Mouse (Mus musculus): ENCODE results near the gene Sumf1. TPM values are rescaled to one million over a fixed set of nuclear protein-coding genes. Genes with fewer than 3 reads are reported as not detected.
A peak's percentile ranks its signal among the peaks of the same experiment; 100 is the strongest.

Gene Sumf1
- polyA plus RNA-seq, 1 experiment from 2014 or later = 22.1 TPM

DNA sequence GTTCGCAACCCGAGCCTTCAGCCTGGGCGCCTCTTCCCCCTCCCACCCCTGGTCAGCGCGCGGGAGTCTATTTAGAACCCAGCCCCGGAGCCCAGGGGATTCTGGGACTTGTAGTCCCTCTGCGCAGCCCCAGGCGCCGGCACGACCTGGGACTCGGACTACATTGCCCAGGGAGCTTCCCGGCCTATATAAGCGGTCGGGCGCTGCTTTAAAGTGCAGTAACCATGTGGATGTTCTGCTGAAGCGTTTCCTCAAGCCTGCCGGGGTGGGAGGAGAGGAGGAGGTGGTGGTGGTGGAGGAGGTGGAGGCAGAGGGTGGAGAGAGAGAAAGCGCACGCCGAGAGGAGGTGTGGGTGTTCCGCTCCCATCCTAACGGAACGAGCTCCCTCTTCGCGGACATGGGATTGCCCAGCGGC is 27.5 kb upstream of the Sumf1 start, which contains the start of gene Itpr1:
Itpr1 (plus strand) TSS at position 216 of the 415 bp plus-strand sequence.
- Histone ChIP-seq H3K4me3 (ENCODE audit: low read length) (peak within 1 kb of the TSS; percentile 81), H3K36me3 (ENCODE audit: control insufficient read depth, insufficient read depth, low read length) (no peaks in the 10 kb centered on the region), H3K4me2 (ENCODE audit: low read depth, low read length) (peak within 1 kb of the TSS; percentile 83), H3K4me1 (ENCODE audit: control insufficient read depth, insufficient read depth, low read length) (peaks cover 8% of the 10 kb centered on the region), H3K9ac (ENCODE audit: low read depth, low read length) (peak within 1 kb of the TSS; percentile 75), H3K27me3 (replicated peaks; ENCODE audit: control insufficient read depth, insufficient read depth, low read length) (no peaks in the 10 kb centered on the region), H3K9me3 (ENCODE audit: control insufficient read depth, low read length) (no peaks in the 10 kb centered on the region), H3K27ac (ENCODE audit: low read length) (peak within 1 kb of the TSS; percentile 66)
- ATAC-seq = peak; percentile 100
- 0% methylated on average over 27 of the region's 27 CpGs for WGBS

GRCm38 (mm10) chr6:108211896-108212880 is 26.8 kb upstream of the Sumf1 start:
- Histone ChIP-seq H3K9ac (ENCODE audit: low read depth, low read length) (peak overlapping the region; percentile 65), H3K27ac (ENCODE audit: low read length) (peak overlapping the region; percentile 20; the same call in 1 of the 2 replicates), H3K4me1 (ENCODE audit: control insufficient read depth, insufficient read depth, low read length) (peaks cover 8% of the 10 kb centered on the region), H3K27me3 (replicated peaks; ENCODE audit: control insufficient read depth, insufficient read depth, low read length) (no peaks in the 10 kb centered on the region), H3K4me3 (ENCODE audit: low read length) (peak overlapping the region; percentile 81), H3K36me3 (ENCODE audit: control insufficient read depth, insufficient read depth, low read length) (no peaks in the 10 kb centered on the region), H3K9me3 (ENCODE audit: control insufficient read depth, low read length) (no peaks in the 10 kb centered on the region), H3K4me2 (ENCODE audit: low read depth, low read length) (peak overlapping the region; percentile 66)
- 5% methylated on average over 36 of the region's 36 CpGs for WGBS
- peak; percentile 10 for ATAC-seq

GRCm38 (mm10) chr6:108206914-108207566 is 21.7 kb upstream of the Sumf1 start:
- Histone ChIP-seq H3K36me3 (ENCODE audit: control insufficient read depth, insufficient read depth, low read length) (no peaks in the 10 kb centered on the region), H3K4me2 (ENCODE audit: low read depth, low read length) (no peak overlapping the region), H3K27me3 (replicated peaks; ENCODE audit: control insufficient read depth, insufficient read depth, low read length) (no peaks in the 10 kb centered on the region), H3K9ac (ENCODE audit: low read depth, low read length) (no peak overlapping the region), H3K27ac (ENCODE audit: low read length) (no peak overlapping the region), H3K9me3 (ENCODE audit: control insufficient read depth, low read length) (no peaks in the 10 kb centered on the region), H3K4me1 (ENCODE audit: control insufficient read depth, insufficient read depth, low read length) (peaks cover 5% of the 10 kb centered on the region; the same call in 1 of the 2 replicates), H3K4me3 (ENCODE audit: low read length) (no peak overlapping the region)
- ATAC-seq = no peak
- 78% methylated on average over 5 of the region's 5 CpGs for WGBS

GRCm38 (mm10) chr6:108206145-108206544 is 20.8 kb upstream of the Sumf1 start:
- H3K9me3 ChIP-seq (ENCODE audit: control insufficient read depth, low read length) = no peaks in the 10 kb centered on the region
- no peak overlapping the region for H3K9ac ChIP-seq (ENCODE audit: low read depth, low read length)
- ATAC-seq = no peak
- WGBS = 84% methylated on average over 4 of the region's 4 CpGs
- H3K36me3 ChIP-seq (ENCODE audit: control insufficient read depth, insufficient read depth, low read length) = no peaks in the 10 kb centered on the region
- no peaks in the 10 kb centered on the region for H3K27me3 ChIP-seq (replicated peaks; ENCODE audit: control insufficient read depth, insufficient read depth, low read length)
- H3K4me3 ChIP-seq (ENCODE audit: low read length) = no peak overlapping the region
- no peaks in the 10 kb centered on the region for H3K4me1 ChIP-seq (ENCODE audit: control insufficient read depth, insufficient read depth, low read length)
- H3K27ac ChIP-seq (ENCODE audit: low read length) = no peak overlapping the region
- no peak overlapping the region for H3K4me2 ChIP-seq (ENCODE audit: low read depth, low read length)

DNA sequence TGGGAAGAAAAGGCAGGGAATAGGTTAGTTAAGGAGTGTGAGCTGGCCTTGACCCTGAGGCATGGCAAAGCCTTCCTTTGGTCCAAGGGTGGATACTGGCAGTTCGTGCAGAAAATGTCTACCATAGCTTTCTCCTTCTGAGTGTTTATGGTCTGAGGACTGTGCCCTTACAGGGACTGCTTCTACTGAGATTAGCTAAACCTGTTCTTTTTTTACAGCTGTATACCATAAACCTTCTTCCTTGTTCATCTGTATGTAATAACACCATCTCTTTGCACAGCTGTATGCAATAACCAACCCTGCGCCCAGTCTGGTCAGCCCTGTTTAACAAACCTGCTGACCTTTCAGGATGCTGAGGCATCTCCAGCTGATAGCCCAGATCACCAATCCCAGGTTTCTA is 18.9 kb upstream of the Sumf1 start:
- Histone ChIP-seq H3K27ac (ENCODE audit: low read length) (no peak overlapping the region), H3K4me3 (ENCODE audit: low read length) (no peak overlapping the region), H3K9me3 (ENCODE audit: control insufficient read depth, low read length) (no peaks in the 10 kb centered on the region), H3K27me3 (replicated peaks; ENCODE audit: control insufficient read depth, insufficient read depth, low read length) (no peaks in the 10 kb centered on the region), H3K9ac (ENCODE audit: low read depth, low read length) (no peak overlapping the region), H3K4me1 (ENCODE audit: control insufficient read depth, insufficient read depth, low read length) (no peaks in the 10 kb centered on the region), H3K36me3 (ENCODE audit: control insufficient read depth, insufficient read depth, low read length) (no peaks in the 10 kb centered on the region), H3K4me2 (ENCODE audit: low read depth, low read length) (no peak overlapping the region)
- 77% methylated on average over 2 of the region's 2 CpGs for WGBS
- ATAC-seq = peak; percentile 62

DNA sequence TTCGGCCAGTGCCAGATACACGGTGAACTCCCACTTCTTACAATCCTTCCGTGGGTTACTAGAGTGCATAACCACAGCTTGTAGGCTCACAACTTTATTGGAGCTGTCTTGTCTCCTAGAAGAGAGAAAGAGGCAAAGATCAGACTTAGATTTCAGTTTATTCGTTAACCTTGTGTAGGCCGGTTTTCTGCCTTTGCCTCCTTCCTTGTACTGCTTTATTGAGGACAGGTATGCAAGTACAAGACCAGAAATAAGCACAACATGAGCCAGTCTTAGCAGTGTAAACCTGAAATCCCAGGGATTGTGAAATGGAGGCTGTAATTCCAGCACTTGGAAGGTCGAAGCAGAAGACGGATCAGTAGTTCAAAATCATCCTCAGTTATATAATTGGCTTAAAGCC is 12.9 kb upstream of the Sumf1 start:
- 89% methylated on average over 7 of the region's 7 CpGs for WGBS
- H3K36me3 ChIP-seq (ENCODE audit: control insufficient read depth, insufficient read depth, low read length) = no peaks in the 10 kb centered on the region
- no peaks in the 10 kb centered on the region for H3K27me3 ChIP-seq (replicated peaks; ENCODE audit: control insufficient read depth, insufficient read depth, low read length)
- H3K9ac ChIP-seq (ENCODE audit: low read depth, low read length) = no peak overlapping the region
- no peak overlapping the region for H3K27ac ChIP-seq (ENCODE audit: low read length)
- no peaks in the 10 kb centered on the region for H3K4me1 ChIP-seq (ENCODE audit: control insufficient read depth, insufficient read depth, low read length)
- ATAC-seq = no peak
- no peak overlapping the region for H3K4me2 ChIP-seq (ENCODE audit: low read depth, low read length)
- no peaks in the 10 kb centered on the region for H3K9me3 ChIP-seq (ENCODE audit: control insufficient read depth, low read length)
- H3K4me3 ChIP-seq (ENCODE audit: low read length) = no peak overlapping the region

GRCm38 (mm10) chr6:108197117-108197516 is 11.7 kb upstream of the Sumf1 start:
- H3K27ac ChIP-seq (ENCODE audit: low read length) = no peak overlapping the region
- no peaks in the 10 kb centered on the region for H3K36me3 ChIP-seq (ENCODE audit: control insufficient read depth, insufficient read depth, low read length)
- ATAC-seq = no peak
- H3K4me3 ChIP-seq (ENCODE audit: low read length) = no peak overlapping the region
- whole genome bisulfite sequencing = 51% methylated on average over 4 of the region's 4 CpGs
- H3K27me3 ChIP-seq (replicated peaks; ENCODE audit: control insufficient read depth, insufficient read depth, low read length) = no peaks in the 10 kb centered on the region
- no peaks in the 10 kb centered on the region for H3K4me1 ChIP-seq (ENCODE audit: control insufficient read depth, insufficient read depth, low read length)
- no peak overlapping the region for H3K9ac ChIP-seq (ENCODE audit: low read depth, low read length)
- H3K9me3 ChIP-seq (ENCODE audit: control insufficient read depth, low read length) = no peaks in the 10 kb centered on the region
- no peak overlapping the region for H3K4me2 ChIP-seq (ENCODE audit: low read depth, low read length)

GRCm38 (mm10) chr6:108196665-108197064 is 11.3 kb upstream of the Sumf1 start:
- ATAC-seq = no peak
- H3K9ac ChIP-seq (ENCODE audit: low read depth, low read length) = no peak overlapping the region
- H3K4me2 ChIP-seq (ENCODE audit: low read depth, low read length) = no peak overlapping the region
- no peaks in the 10 kb centered on the region for H3K9me3 ChIP-seq (ENCODE audit: control insufficient read depth, low read length)
- 76% methylated on average over 7 of the region's 7 CpGs for WGBS
- no peak overlapping the region for H3K27ac ChIP-seq (ENCODE audit: low read length)
- H3K36me3 ChIP-seq (ENCODE audit: control insufficient read depth, insufficient read depth, low read length) = no peaks in the 10 kb centered on the region
- no peaks in the 10 kb centered on the region for H3K27me3 ChIP-seq (replicated peaks; ENCODE audit: control insufficient read depth, insufficient read depth, low read length)
- no peaks in the 10 kb centered on the region for H3K4me1 ChIP-seq (ENCODE audit: control insufficient read depth, insufficient read depth, low read length)
- no peak overlapping the region for H3K4me3 ChIP-seq (ENCODE audit: low read length)

- Histone ChIP-seq H3K4me2 (ENCODE audit: low read depth, low read length) (no peak overlapping the region), H3K27ac (ENCODE audit: low read length) (no peak overlapping the region), H3K27me3 (replicated peaks; ENCODE audit: control insufficient read depth, insufficient read depth, low read length) (no peaks in the 10 kb centered on the region), H3K36me3 (ENCODE audit: control insufficient read depth, insufficient read depth, low read length) (no peaks in the 10 kb centered on the region), H3K4me1 (ENCODE audit: control insufficient read depth, insufficient read depth, low read length) (no peaks in the 10 kb centered on the region), H3K9me3 (ENCODE audit: control insufficient read depth, low read length) (no peaks in the 10 kb centered on the region), H3K9ac (ENCODE audit: low read depth, low read length) (no peak overlapping the region), H3K4me3 (ENCODE audit: low read length) (no peak overlapping the region)
- WGBS = 70% methylated on average over 4 of the region's 4 CpGs
- ATAC-seq = no peak
Measured at GRCm38 (mm10) chr6:108192632-108193031, 7.2 kb upstream of the Sumf1 start.
